Mouse (Mus musculus) fibroblast of lung, adult 2 months (primary cell): Measurements from ENCODE around the gene Lsm6.
A peak's percentile ranks its signal among the peaks of the same experiment; 100 is the strongest.

ENCODE experiments used
- DNase-seq: peaks from one replicate; pipeline ENCODE4 v3.0.0-alpha.2; 2011; ENCODE audit warnings: low read depth

Gene Lsm6

DNA sequence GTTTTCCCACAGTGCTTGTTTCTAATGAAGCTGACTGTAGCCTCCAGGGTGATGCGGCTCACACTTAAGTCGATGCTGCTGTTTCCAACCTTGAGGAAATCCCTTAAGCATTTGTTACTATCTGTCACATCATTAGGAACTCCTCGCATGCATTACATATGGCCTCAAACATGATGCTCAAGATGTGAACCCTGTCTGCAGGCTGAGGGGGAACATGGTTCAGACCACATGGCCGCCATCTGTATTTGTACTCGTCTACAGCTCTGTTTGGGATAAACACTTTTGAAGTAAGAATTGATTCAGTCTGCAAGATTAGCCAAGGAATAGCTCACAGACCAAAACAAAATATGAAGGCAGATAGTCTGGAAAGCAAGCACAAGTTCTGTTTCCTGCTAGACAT, 14.9 kb downstream of the Lsm6 start:
- no peak for DNase-seq

DNA sequence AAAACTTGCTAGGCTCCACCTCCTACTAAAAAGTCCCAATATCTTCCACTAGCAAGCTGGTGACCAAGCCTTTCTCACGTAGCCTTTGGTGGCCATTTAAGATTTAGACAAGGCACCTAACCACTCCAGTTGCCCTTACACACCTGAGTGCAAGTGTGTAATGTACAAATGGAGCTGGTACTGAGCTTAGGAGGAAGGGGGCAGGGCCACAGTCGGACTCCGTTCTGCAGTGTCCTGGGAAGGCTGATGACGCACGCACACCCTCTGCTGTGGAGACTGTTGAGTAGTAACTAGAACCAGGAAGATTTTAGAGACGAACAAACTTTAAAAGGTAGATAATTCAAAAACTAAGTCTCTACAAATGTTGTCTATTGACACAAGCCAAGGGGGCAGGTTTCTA, 19.7 kb downstream of the Lsm6 start:
- DNase-seq, result no peak

DNA sequence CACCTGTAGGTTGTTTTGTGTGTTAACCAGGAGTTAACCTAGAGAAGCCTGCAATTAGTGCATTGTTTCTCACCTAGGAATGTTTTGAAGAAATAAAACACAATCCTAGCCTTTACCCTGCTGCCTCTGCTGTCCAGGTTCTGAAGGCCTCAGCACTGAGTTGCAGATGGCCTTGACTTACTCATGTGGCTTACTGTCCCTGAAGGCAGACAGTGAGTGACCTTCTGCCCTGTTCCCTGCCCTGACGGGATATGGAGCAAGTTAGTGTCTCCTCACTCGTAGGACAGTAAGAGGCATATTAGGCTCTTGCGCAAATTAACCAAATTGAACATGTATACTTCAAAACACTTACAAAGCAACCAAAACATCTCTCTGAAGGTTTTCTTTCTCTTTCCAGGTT, 22.3 kb downstream of the Lsm6 start:
- DNase-seq, result no peak

DNA sequence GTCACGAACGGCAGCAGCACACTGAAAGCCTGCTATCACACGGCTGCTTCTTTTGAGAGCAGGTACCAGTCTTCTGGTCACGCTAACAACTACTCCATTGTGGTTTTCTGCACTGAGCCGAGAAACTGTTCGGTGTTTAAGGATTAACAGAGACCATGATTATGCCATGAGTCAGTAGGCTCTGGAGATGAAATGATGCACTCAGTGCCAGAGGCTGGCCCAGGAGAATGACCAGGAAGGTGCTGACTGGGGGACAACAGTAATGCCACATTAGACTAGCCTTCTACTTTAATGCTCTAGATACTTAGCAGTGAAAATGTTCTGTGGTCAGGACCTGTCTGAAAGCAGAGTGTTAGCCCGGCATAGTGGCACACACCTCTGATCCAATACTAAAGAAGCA, 23.0 kb downstream of the Lsm6 start:
- DNase-seq, result no peak

DNA sequence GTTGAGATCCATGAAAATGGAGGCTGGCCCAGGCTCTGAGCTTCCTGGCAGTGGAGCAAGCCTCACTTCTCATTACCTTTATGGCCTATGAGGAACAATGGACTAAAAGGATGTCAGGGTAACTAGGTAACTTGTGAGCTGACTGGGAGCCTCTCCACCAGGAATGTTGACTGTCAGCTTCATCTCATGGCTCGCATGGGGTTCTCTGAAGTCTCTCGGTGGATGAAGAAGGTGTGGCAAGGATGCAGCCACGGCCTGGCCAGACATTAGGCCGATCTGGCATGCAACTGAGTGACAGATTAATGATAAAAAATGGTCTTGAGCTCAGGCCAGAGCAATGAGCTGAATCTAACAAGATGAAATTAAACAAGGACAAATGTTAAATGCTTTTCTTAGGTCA, 27.7 kb downstream of the Lsm6 start:
- no peak for DNase-seq

DNA sequence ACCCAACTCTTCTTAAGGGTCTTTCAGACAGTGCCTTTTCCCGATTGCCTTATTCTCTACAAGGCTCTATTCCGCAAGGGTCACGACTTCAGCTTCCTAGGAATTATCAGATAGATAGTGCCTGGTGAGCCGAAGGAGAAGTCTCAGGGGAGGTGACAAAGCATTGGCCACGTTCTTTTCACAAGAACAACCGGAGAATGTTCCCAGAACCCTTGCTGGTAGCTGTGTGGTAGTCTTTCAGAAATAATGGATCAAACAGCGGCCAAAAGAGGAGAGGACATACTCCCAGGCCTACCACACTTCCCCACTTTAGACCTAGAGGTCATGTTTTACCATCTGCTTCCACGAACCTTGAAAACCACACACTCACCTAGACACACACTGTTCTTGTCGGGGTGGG, 44.1 kb downstream of the Lsm6 start:
- no peak for DNase-seq

DNA sequence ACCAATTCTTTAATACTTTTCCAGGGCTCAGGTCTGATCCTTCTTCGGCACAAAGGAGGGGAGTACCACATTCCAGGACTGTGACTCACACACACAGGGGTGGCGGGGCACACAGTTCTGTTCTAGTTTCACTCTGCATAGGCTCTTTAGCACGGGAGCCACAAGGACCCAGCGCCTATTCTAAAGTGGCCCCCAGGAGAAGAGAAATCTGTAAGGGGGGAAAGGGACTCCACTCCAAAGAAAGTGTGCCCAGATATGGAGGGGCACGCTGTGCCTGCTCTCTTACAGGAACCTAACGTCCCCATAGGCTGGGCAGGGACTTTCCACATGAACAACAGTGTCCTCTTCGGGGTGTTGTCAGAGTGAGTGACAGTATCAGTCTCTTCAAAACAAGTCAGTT, 49.7 kb downstream of the Lsm6 start:
- no peak for DNase-seq

DNA sequence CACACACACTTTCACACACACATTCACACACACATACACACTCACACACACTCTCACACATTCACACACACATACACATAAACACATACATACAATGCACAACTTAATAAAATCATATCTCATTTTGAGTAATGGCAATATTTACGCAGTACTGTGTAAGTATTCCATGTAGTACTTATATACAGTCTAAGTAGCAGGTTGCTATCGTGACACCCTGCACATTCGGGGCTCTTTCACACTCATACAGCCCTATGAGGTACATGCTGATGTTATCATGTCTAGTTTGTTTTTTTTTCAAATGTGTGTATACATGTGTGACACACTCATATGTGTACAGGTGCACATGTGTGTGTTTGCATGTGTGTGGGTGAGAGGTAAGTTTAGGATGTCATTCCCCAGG, 50.4 kb downstream of the Lsm6 start:
- no peak for DNase-seq

DNA sequence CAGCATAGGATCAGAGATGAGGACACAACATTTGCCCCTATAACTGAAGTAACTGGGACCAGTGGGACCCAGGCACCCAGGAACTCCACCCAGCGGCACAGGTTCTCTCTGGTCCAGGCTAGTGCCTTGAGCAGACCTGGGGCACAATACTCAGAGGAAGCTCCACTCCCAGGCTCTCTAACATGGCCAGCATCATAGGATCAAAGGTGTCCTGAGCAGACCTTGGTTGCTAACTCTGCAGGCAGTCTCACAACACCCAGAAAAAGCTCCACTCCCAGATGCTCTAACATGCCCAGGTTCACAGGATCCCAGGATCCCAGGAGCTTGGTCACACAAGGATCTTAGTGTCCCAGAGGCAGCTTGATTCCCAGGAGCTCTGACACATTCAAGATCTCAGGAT, 55.4 kb downstream of the Lsm6 start:
- no peak for DNase-seq

DNA sequence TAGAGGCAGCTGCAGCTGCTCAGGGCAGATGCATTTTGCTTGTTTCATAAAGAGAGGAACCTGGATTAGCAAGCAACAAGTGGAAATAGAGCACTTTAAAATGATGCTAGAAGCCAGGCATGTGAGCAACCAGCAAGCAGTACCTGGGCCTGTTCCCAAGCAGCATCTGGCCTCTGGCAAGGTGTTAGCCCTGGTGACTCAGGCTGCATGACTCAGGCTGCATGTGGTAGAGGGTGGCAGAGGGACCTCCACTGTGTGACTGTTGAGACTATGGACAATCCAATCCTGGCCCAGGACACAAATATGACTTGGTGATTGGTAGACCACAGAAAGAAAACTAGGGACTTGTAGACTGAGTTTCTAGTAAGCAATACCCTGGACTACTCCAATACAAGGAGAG, 56.0 kb downstream of the Lsm6 start:
- DNase-seq, result peak; percentile 27

DNA sequence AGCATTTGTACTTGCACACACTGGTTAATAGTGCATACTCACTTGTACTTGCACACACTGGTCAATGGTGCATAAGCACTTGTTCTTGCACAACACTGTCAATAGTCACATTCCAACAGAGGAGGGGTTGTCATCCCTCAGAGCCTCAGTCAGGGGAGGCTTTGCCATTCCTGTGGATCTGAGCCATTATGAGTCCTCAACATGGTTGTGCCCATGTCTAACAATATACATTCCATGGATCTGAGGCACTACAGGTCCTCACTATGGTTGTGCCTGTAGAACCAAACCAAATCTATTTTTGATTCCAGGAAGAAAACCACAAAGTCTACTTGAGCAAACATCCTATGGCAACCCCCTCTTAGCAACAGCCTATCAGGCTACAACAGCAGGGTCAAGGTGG, 61.8 kb downstream of the Lsm6 start:
- no peak for DNase-seq

DNA sequence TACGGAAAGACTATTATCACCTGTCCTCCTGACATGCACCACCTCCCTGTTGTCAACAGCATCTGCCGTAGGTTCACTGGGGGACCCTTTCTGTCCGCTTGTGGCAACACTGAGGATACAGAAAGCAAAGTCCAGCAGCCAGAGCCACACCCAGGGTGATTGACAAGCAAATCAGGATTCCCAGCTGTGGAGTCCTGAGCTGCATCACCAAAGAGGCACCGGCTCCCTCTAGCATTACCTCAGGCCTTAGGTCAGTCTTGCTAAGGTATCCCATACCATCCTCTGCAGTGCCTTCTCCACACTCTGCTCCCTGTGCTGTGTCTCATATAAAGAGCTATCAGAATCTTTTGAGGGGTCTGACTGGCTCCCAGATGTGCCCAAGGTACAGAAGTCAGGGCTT, 66.0 kb downstream of the Lsm6 start:
- no peak for DNase-seq
